Mouse (Mus musculus): ENCODE measurements around the gene Gdf3. TPM values are rescaled to one million over a fixed set of nuclear protein-coding genes. Genes with fewer than 3 reads are reported as not detected.
"Not testable (repeated sequence)": the region's sequence is repeated elsewhere in the genome, so short reads cannot be mapped to it uniquely, and the experiment has no call there.

Gene Gdf3
- polyA plus RNA-seq, 1 experiment = 0.11 TPM

- WGBS = 93% methylated on average over 1 of the region's 1 CpGs
Observed at GRCm38 (mm10) chr6:122575037-122575436, 34.9 kb downstream of the Gdf3 start.

DNA sequence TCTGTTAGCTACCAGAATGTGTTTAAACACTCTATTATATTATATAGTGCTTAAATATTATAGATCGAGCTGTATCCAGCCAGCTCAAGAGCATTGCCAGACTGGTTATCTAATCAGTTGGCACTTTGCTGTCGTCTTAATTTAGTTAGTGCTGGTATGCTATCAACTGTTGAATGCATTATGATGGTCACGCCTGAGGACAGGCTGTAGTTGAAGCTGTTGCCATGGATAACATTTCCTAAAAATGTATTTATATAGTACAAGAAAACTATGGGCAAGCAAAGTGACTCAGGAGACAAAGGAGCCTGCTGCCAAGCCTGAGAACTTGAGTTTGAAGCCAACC is 38.3 kb downstream of the Gdf3 start:
- no peak for DNase-seq (ENCODE audit: low read depth, low spot score)
- WGBS = 31% methylated on average over 3 of the region's 3 CpGs

More at GRCm38 (mm10) chr6:122575037-122575436, 34.9 kb downstream of the Gdf3 start:
- DNase-seq (ENCODE audit: low read depth, low spot score) = not testable (repeated sequence)

DNA sequence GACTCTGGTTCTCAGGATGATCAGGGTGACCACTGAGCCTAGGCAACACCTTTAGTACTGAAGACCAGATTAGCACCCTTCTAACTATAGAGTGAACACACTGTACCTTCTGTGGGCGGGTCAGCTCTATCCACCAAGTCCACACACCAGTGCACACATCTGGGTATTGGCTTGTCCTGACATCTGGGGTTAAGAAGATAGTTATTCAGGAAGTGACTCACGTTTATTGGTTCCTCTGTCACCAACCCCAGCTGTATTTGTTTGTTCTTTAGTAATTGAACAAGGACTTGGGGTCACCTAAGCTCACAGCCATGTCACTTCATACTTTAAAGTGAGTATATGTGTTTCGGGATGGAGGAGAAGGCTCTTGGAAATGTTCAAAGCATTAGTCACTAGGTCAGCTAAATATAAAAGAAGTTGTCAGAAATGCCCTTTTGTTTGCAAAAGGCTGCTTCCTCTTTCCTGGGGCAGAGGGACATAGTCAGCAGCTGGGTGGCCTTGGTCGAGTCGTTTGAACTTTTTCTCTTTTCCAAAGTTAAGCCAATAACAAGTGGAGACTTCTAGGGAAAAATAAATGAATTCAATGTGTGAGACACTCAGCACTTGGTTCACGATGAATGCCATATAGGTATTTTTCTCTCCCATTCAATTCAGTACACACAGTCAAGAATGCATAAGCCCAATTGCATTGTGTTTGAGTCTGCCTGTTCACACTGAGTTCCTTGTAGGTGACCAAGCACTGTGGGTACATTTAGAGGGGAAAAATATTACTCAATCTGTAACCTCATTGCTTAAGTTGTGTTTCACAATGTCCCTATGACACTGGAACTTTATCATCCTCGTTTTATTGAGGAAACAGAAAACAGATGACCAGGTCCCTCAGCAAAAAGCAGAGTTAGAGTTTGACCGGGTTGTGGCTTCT is 38.9 kb downstream of the Gdf3 start:
- 18% methylated on average over 8 of the region's 8 CpGs for WGBS
- no peak for DNase-seq (ENCODE audit: low read depth, low spot score)

- WGBS = 58% methylated on average over 1 of the region's 1 CpGs
- no peak for DNase-seq (ENCODE audit: low read depth, low spot score)
Observed at GRCm38 (mm10) chr6:122569762-122570161, 40.1 kb downstream of the Gdf3 start.

GRCm38 (mm10) chr6:122569113-122569512 is 40.8 kb downstream of the Gdf3 start:
- no peak for DNase-seq (ENCODE audit: low read depth, low spot score)
- WGBS = 81% methylated on average over 5 of the region's 5 CpGs

- DNase-seq (ENCODE audit: low read depth, low spot score) = no peak
- WGBS = 84% methylated on average over 9 of the region's 9 CpGs
Observed at GRCm38 (mm10) chr6:122565070-122565784, 44.7 kb downstream of the Gdf3 start.

DNA sequence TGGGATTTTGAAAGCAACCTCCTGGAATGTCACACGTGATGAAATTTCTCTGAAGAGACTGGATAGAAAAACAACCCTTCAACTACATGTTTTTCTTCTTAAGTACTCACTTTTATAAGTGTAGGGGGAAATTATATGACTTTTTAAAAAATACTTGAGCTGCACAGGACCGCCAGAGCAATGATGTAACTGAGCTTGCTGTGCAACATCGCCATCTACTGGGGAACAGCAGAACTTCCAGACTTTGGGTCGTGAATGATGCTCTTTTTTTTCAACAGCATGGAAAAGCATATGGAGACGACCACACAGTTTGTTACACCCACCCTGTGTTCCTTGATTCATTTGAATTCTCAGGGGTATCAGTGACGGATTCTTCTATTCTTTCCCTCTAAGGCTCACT is 47.4 kb downstream of the Gdf3 start:
- WGBS = 3% methylated on average over 6 of the region's 6 CpGs
- no peak for DNase-seq (ENCODE audit: low read depth, low spot score)

GRCm38 (mm10) chr6:122561005-122561404 is 48.9 kb downstream of the Gdf3 start:
- no peak for DNase-seq (ENCODE audit: low read depth, low spot score)
- 82% methylated on average over 20 of the region's 20 CpGs for WGBS

DNA sequence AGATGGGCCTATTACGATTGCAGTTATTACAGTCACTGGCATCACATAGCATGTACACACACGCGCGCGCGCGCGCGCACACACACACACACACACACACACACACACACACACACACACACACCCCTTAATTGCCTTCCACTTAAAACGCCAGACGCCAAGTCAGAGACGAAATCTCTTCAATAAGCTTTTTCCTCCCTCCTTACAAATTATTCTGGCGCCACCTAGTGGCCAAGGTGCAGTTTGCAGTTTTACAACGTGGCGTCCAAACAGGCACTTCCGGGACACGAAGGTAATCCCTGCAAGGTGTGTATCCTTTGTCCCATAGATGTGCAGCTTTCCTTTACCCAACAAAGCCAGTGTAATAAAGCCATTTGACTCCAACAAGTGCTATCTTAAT is 49.5 kb downstream of the Gdf3 start:
- DNase-seq (ENCODE audit: low read depth, low spot score) = peak; percentile 86

GRCm38 (mm10) chr6:122556959-122557561 is 52.8 kb downstream of the Gdf3 start:
- no peak for DNase-seq (ENCODE audit: low read depth, low spot score)
- WGBS = 16% methylated on average over 15 of the region's 15 CpGs

More for the DNA sequence above, 49.5 kb downstream of the Gdf3 start:
- 6% methylated on average over 17 of the region's 17 CpGs for WGBS

Other genes starting within 250 kb of the Gdf3 start
- gene Rimklb, start 111.3 kb downstream of the Gdf3 start, polyA plus RNA-seq (2012; rRNA removed) = 0.02 TPM in 1 of 2 replicates, not detected in the other
- 12.8 and 15.4 TPM in 2 replicates for gene Mfap5, start 104.2 kb downstream of the Gdf3 start, polyA plus RNA-seq (2012; rRNA removed)
- gene Aicda, start 56.3 kb downstream of the Gdf3 start, polyA plus RNA-seq (2012; rRNA removed) = 0.47 and 1.0 TPM in 2 replicates
- 14.3 and 25.6 TPM in 2 replicates for gene Apobec1, start 7.6 kb downstream of the Gdf3 start, polyA plus RNA-seq (2012; rRNA removed)
- gene Dppa3, start 16.3 kb upstream of the Gdf3 start, polyA plus RNA-seq (2012; rRNA removed) = not detected in 2 replicates
- gene Nanog, start 97.4 kb upstream of the Gdf3 start, polyA plus RNA-seq (2012; rRNA removed) = 0.10 TPM in 1 of 2 replicates, not detected in the other
- gene Slc2a3, start 191.6 kb upstream of the Gdf3 start, polyA plus RNA-seq (2012; rRNA removed) = 2.1 and 2.8 TPM in 2 replicates
- gene Foxj2, start 209.8 kb upstream of the Gdf3 start, polyA plus RNA-seq (2012; rRNA removed) = 7.4 and 7.6 TPM in 2 replicates
- gene C3ar1, start 246.1 kb upstream of the Gdf3 start, polyA plus RNA-seq (2012; rRNA removed) = 2.0 and 4.0 TPM in 2 replicates